Mouse (Mus musculus) kidney, embryonic 15.5 days (tissue): ENCODE results near the gene Grin2b. TPM values are rescaled to one million over a fixed set of nuclear protein-coding genes. Genes with fewer than 3 reads are reported as not detected.

Source experiments
- ATAC-seq: fragments of 200-750 bp; cut with Nextera tagmentation; replicated peaks from 2 replicates; pipeline ENCODE4 v1.8.0; 2017; ENCODE audit warnings: moderate TSS enrichment; ENCODE audit not compliant: low FRiP score
- H3K27ac ChIP-seq: fragments of 300-500 bp; sonication (generic); 2 replicates; pipeline ENCODE4 v1.5.1; 2015; ENCODE audit warnings: mild to moderate bottlenecking, inconsistent platforms
- H3K27me3 ChIP-seq: fragments of 300-500 bp; sonication (generic); 2 replicates; pipeline ENCODE4 v1.6.1; 2015; ENCODE audit warnings: inconsistent platforms
- H3K36me3 ChIP-seq: fragments of 300-500 bp; sonication (generic); 2 replicates; pipeline ENCODE4 v1.6.1; 2015; ENCODE audit warnings: inconsistent platforms
- H3K4me1 ChIP-seq: fragments of 300-500 bp; sonication (generic); 2 replicates; pipeline ENCODE4 v1.6.1; 2015; ENCODE audit warnings: inconsistent platforms
- H3K4me2 ChIP-seq: fragments of 300-500 bp; sonication (generic); 2 replicates; pipeline ENCODE4 v1.6.1; 2015; ENCODE audit warnings: moderate library complexity, mild to moderate bottlenecking, inconsistent platforms
- H3K4me3 ChIP-seq: fragments of 300-500 bp; sonication (generic); replicated peaks from 2 replicates; pipeline ENCODE4 v1.5.1; 2015; ENCODE audit warnings: mild to moderate bottlenecking, inconsistent platforms
- H3K9ac ChIP-seq: fragments of 300-500 bp; sonication (generic); 2 replicates; pipeline ENCODE4 v1.6.1; 2015; ENCODE audit warnings: mild to moderate bottlenecking, inconsistent platforms
- H3K9me3 ChIP-seq: fragments of 300-500 bp; sonication (generic); replicated peaks from 2 replicates; pipeline ENCODE4 v1.6.1; 2016; ENCODE audit warnings: inconsistent platforms
- WGBS: fragments of 180-500 bp; shearing (Covaris S2); methylation state at CpG from one replicate; pipeline ENCODE4 v1.1.7; 2015; ENCODE audit warnings: mixed read lengths; 5-methylcytosine and 5-hydroxymethylcytosine counted together
- polyA plus RNA-seq: library from polyadenylated mRNA; unstranded; fragments of >200 nt; fragmentation: Nextera tagmentation; extraction: Ambion mirVana; gene quantifications from 2 replicates; pipeline ENCODE4 v1.2.1, GENCODE M21; 2015

The Grin2b gene
- polyA plus RNA-seq, 1 experiment from 2014 or later: 0.08 TPM

- Histone ChIP-seq H3K4me3 (no peak overlapping the region), H3K27ac (no peak overlapping the region), H3K4me1 (no peaks in the 10 kb centered on the region), H3K9me3 (no peaks in the 10 kb centered on the region), H3K36me3 (no peaks in the 10 kb centered on the region), H3K9ac (no peak overlapping the region), H3K4me2 (no peak overlapping the region), H3K27me3 (no peaks in the 10 kb centered on the region)
- WGBS: 66% methylated on average over 11 of the region's 11 CpGs
- ATAC-seq: no peak
These were observed 11.2 kb downstream of the Grin2b start for GRCm38 (mm10) chr6:136162090-136162489.

DNA sequence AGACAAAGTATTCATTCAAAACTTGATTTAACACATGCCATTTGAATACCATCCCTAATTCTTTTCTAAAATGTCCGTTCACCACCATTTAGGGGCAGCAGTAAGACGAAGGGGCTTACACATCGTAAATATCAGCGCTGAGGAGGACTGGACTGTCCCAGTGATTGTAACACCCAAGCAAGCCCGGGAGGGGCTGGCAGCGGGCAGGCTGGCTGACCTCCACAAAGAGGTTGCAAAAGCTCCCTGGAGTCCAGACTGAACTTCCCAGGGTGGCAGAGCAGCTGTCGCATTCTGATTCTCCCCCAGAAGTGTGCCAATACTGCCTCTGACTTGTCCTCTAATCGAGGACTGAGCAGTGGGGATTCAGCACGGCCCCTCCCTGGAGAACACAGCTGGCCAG lies 19.9 kb downstream of the Grin2b start:
- no peak overlapping the region for H3K4me3 ChIP-seq
- WGBS: 35% methylated on average over 9 of the region's 9 CpGs
- no peak overlapping the region for H3K4me2 ChIP-seq
- no peaks in the 10 kb centered on the region for H3K36me3 ChIP-seq
- no peak overlapping the region for H3K27ac ChIP-seq
- no peak overlapping the region for H3K9ac ChIP-seq
- no peaks in the 10 kb centered on the region for H3K9me3 ChIP-seq
- ATAC-seq: no peak
- H3K4me1 ChIP-seq: no peaks in the 10 kb centered on the region
- no peaks in the 10 kb centered on the region for H3K27me3 ChIP-seq

DNA sequence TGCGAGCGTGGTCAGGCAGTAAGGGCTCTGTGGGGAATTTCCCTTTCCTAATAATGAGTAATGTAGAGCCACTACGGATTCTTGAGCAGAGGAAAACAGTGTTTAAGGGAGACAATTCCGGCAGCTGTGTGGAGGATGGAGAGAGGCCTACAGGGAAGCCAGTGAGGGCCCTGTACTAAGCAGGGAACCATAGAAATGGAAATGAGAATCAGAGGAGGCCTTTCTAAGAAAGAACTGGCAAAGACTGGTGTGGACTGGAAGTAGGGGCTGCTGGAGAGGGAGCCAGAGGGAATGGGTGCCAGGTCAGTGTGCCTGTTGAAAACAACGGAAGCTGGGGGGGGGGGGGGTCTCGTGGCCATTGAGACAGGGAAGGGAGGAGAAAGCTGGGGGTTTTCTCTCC lies 23.2 kb downstream of the Grin2b start:
- no peak overlapping the region for H3K4me3 ChIP-seq
- WGBS: 59% methylated on average over 5 of the region's 6 CpGs
- H3K9ac ChIP-seq: no peak overlapping the region
- no peak for ATAC-seq
- no peak overlapping the region for H3K27ac ChIP-seq
- H3K36me3 ChIP-seq: no peaks in the 10 kb centered on the region
- no peaks in the 10 kb centered on the region for H3K4me1 ChIP-seq
- no peaks in the 10 kb centered on the region for H3K27me3 ChIP-seq
- H3K4me2 ChIP-seq: no peak overlapping the region
- no peaks in the 10 kb centered on the region for H3K9me3 ChIP-seq

- no peak for ATAC-seq
- Histone ChIP-seq H3K4me3 (no peak overlapping the region), H3K4me2 (no peak overlapping the region), H3K9me3 (no peaks in the 10 kb centered on the region), H3K4me1 (no peaks in the 10 kb centered on the region), H3K36me3 (no peaks in the 10 kb centered on the region), H3K27me3 (no peaks in the 10 kb centered on the region), H3K27ac (no peak overlapping the region), H3K9ac (no peak overlapping the region)
- WGBS: 62% methylated on average over 6 of the region's 6 CpGs
These were observed 33.3 kb downstream of the Grin2b start for GRCm38 (mm10) chr6:136139967-136140366.

GRCm38 (mm10) chr6:136130456-136130855 lies 42.9 kb downstream of the Grin2b start:
- H3K36me3 ChIP-seq: no peaks in the 10 kb centered on the region
- no peak overlapping the region for H3K27ac ChIP-seq
- H3K4me3 ChIP-seq: no peak overlapping the region
- WGBS: 18% methylated on average over 10 of the region's 10 CpGs
- H3K9me3 ChIP-seq: no peaks in the 10 kb centered on the region
- H3K9ac ChIP-seq: no peak overlapping the region
- H3K4me1 ChIP-seq: no peaks in the 10 kb centered on the region
- ATAC-seq: peak; percentile 80; the same call in 1 of the 2 replicates
- no peak overlapping the region for H3K4me2 ChIP-seq
- H3K27me3 ChIP-seq: no peaks in the 10 kb centered on the region

- no peak for ATAC-seq
- no peak overlapping the region for H3K4me2 ChIP-seq
- no peaks in the 10 kb centered on the region for H3K27me3 ChIP-seq
- WGBS: 87% methylated on average over 3 of the region's 3 CpGs
- H3K4me3 ChIP-seq: no peak overlapping the region
- H3K9me3 ChIP-seq: no peaks in the 10 kb centered on the region
- no peak overlapping the region for H3K9ac ChIP-seq
- no peak overlapping the region for H3K27ac ChIP-seq
- H3K4me1 ChIP-seq: no peaks in the 10 kb centered on the region
- no peaks in the 10 kb centered on the region for H3K36me3 ChIP-seq
These were observed 50.7 kb downstream of the Grin2b start for GRCm38 (mm10) chr6:136122593-136122992.

GRCm38 (mm10) chr6:136117390-136117789 lies 55.9 kb downstream of the Grin2b start:
- Histone ChIP-seq H3K27ac (no peak overlapping the region), H3K4me3 (no peak overlapping the region), H3K27me3 (no peaks in the 10 kb centered on the region), H3K4me1 (no peaks in the 10 kb centered on the region), H3K9ac (no peak overlapping the region), H3K9me3 (no peaks in the 10 kb centered on the region), H3K4me2 (no peak overlapping the region), H3K36me3 (no peaks in the 10 kb centered on the region)
- WGBS: 92% methylated on average over 3 of the region's 3 CpGs
- no peak for ATAC-seq

- 64% methylated on average over 6 of the region's 6 CpGs for WGBS
- no peak overlapping the region for H3K4me3 ChIP-seq
- no peak overlapping the region for H3K9ac ChIP-seq
- H3K4me2 ChIP-seq: no peak overlapping the region
- H3K27ac ChIP-seq: no peak overlapping the region
- no peak for ATAC-seq
- H3K36me3 ChIP-seq: no peaks in the 10 kb centered on the region
- no peaks in the 10 kb centered on the region for H3K9me3 ChIP-seq
- H3K4me1 ChIP-seq: no peaks in the 10 kb centered on the region
- no peaks in the 10 kb centered on the region for H3K27me3 ChIP-seq
These were observed 59.5 kb downstream of the Grin2b start for GRCm38 (mm10) chr6:136113639-136114410.

DNA sequence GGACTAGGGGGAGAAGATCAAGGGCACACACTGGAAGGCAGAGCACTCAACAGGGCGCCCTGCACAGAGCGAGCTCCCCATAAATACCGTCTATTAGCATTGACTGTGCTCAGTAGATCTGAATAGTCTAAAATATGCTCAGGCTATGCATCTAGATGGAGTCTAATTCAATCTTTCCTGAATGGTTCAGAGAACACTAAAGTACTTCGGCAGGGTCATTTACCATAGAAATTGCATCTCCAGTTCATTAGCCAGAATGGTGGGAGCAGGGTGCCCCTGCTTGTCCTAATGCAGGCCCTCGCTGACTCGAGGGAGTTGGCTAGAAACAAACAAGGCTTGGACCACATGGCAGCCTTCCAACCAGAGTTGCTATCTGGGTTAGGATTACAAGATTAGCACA lies 64.1 kb downstream of the Grin2b start:
- Histone ChIP-seq H3K4me1 (no peaks in the 10 kb centered on the region), H3K9me3 (no peaks in the 10 kb centered on the region), H3K27ac (no peak overlapping the region), H3K9ac (no peak overlapping the region), H3K4me3 (no peak overlapping the region), H3K4me2 (no peak overlapping the region), H3K27me3 (no peaks in the 10 kb centered on the region), H3K36me3 (no peaks in the 10 kb centered on the region)
- ATAC-seq: peak; percentile 52; the same call in 1 of the 2 replicates
- WGBS: 54% methylated on average over 6 of the region's 6 CpGs

GRCm38 (mm10) chr6:136108466-136108865 lies 64.8 kb downstream of the Grin2b start:
- no peaks in the 10 kb centered on the region for H3K4me1 ChIP-seq
- no peaks in the 10 kb centered on the region for H3K27me3 ChIP-seq
- H3K9me3 ChIP-seq: no peaks in the 10 kb centered on the region
- H3K9ac ChIP-seq: no peak overlapping the region
- 81% methylated on average over 3 of the region's 3 CpGs for whole genome bisulfite sequencing
- H3K27ac ChIP-seq: no peak overlapping the region
- H3K36me3 ChIP-seq: no peaks in the 10 kb centered on the region
- H3K4me2 ChIP-seq: no peak overlapping the region
- no peak overlapping the region for H3K4me3 ChIP-seq
- ATAC-seq: no peak

DNA sequence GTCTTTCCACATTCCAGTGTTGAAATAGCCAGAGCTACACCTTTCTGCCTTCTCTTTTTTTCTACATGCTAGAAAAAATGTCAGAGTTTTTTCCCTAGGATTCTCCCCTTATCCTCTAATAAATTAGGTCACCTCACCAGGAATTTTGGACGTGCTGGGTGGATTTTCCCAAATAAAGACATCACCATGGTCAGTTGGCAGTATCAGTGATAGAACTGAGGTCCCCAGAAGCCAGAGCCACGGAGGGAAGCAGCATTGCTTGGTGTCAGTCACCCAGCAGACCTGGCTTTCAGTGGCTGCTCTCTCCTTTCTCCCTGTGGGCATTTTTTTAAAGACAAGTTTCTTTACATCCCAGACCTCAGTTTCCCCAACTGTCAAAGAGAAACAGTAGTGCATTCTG lies 68.1 kb downstream of the Grin2b start:
- no peaks in the 10 kb centered on the region for H3K27me3 ChIP-seq
- no peaks in the 10 kb centered on the region for H3K9me3 ChIP-seq
- ATAC-seq: no peak
- no peak overlapping the region for H3K4me2 ChIP-seq
- no peak overlapping the region for H3K27ac ChIP-seq
- peaks cover 6% of the 10 kb centered on the region for H3K4me1 ChIP-seq
- no peak overlapping the region for H3K4me3 ChIP-seq
- no peak overlapping the region for H3K9ac ChIP-seq
- WGBS: 74% methylated on average over 2 of the region's 2 CpGs
- no peaks in the 10 kb centered on the region for H3K36me3 ChIP-seq

DNA sequence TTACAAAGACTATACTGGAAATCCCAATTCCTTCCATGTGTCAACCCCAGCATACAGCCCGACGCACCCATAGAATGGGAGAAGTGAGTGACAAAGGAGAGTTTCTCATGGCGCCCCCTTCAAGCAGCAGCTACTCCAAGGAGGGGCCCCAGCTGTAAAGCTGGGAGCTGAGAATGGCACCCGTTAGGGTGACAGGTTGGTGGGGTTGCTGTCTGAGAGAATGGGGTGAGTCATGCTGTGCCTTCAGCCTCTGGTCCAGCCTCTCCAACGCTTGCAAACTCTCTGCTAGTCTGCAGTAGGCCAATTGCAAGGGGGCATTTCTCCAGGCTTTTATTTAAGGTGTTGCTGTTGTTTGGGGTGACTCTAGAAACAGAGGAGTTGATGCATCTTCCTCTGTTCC lies 73.1 kb downstream of the Grin2b start:
- Histone ChIP-seq H3K9me3 (no peaks in the 10 kb centered on the region), H3K36me3 (no peaks in the 10 kb centered on the region), H3K4me1 (peaks cover 7% of the 10 kb centered on the region), H3K4me3 (no peak overlapping the region), H3K4me2 (no peak overlapping the region), H3K27me3 (no peaks in the 10 kb centered on the region), H3K27ac (no peak overlapping the region), H3K9ac (no peak overlapping the region)
- no peak for ATAC-seq
- WGBS: 84% methylated on average over 5 of the region's 5 CpGs

DNA sequence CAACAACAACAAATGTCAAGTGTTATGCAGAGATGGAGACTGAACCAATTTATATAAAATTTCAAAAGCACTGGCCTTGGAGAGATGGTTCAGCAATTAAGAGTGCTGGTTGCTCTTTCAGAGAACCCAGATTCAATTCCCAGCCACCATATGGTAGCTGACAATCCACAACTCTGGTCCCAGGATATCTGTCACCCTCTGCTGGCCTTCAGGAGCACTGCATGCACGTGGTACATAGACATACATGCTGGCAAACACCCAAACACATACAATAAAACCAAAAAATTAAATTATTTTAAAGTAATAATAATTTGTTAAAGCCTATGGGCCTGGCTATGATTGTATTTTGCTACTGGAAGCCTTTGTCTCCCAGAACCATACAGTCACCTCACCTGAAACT lies 77.0 kb downstream of the Grin2b start:
- Histone ChIP-seq H3K36me3 (no peaks in the 10 kb centered on the region), H3K4me1 (peaks cover 7% of the 10 kb centered on the region), H3K9me3 (no peaks in the 10 kb centered on the region), H3K4me2 (no peak overlapping the region), H3K27me3 (no peaks in the 10 kb centered on the region), H3K4me3 (no peak overlapping the region), H3K9ac (no peak overlapping the region), H3K27ac (no peak overlapping the region)
- no peak for ATAC-seq
- WGBS: 22% methylated on average over 1 of the region's 1 CpGs
